Mouse (Mus musculus) embryonic facial prominence, embryonic 15.5 days (tissue): Measurements from ENCODE around the gene Cd151. TPM values are rescaled to one million over a fixed set of nuclear protein-coding genes. Genes with fewer than 3 reads are reported as not detected.
"Not testable (repeated sequence)": the region's sequence is repeated elsewhere in the genome, so short reads cannot be mapped to it uniquely, and the experiment has no call there.

Experiments used
- ATAC-seq: fragments of 200-750 bp; cut with Nextera tagmentation; 2 replicates; pipeline ENCODE4 v1.8.0; 2017; ENCODE audit warnings: low read depth, moderate TSS enrichment; ENCODE audit not compliant: insufficient number of reproducible peaks, low FRiP score, low TSS enrichment
- H3K27ac ChIP-seq: fragments of 300-500 bp; sonication (generic); replicated peaks from 2 replicates; pipeline ENCODE4 v1.5.1; 2015; ENCODE audit warnings: mild to moderate bottlenecking, inconsistent platforms
- H3K27me3 ChIP-seq: fragments of 300-500 bp; sonication (generic); 2 replicates; pipeline ENCODE4 v1.6.1; 2015; ENCODE audit warnings: inconsistent platforms
- H3K36me3 ChIP-seq: fragments of 300-500 bp; sonication (generic); 2 replicates; pipeline ENCODE4 v1.6.1; 2015; ENCODE audit warnings: mild to moderate bottlenecking, inconsistent platforms
- H3K4me1 ChIP-seq: fragments of 300-500 bp; sonication (generic); 2 replicates; pipeline ENCODE4 v1.6.1; 2015; ENCODE audit warnings: inconsistent platforms
- H3K4me2 ChIP-seq: fragments of 300-500 bp; sonication (generic); replicated peaks from 2 replicates; pipeline ENCODE4 v1.6.1; 2015; ENCODE audit warnings: mild to moderate bottlenecking, inconsistent platforms
- H3K4me3 ChIP-seq: fragments of 300-500 bp; sonication (generic); replicated peaks from 2 replicates; pipeline ENCODE4 v1.5.1; 2015; ENCODE audit warnings: mild to moderate bottlenecking, inconsistent platforms
- H3K9ac ChIP-seq: fragments of 300-500 bp; sonication (generic); 2 replicates; pipeline ENCODE4 v1.6.1; 2015; ENCODE audit warnings: inconsistent platforms
- H3K9me3 ChIP-seq: fragments of 300-500 bp; sonication (generic); replicated peaks from 2 replicates; pipeline ENCODE4 v1.6.1; 2016; ENCODE audit warnings: inconsistent platforms
- WGBS: fragments of 180-500 bp; shearing (Covaris S2); methylation state at CpG from one replicate; pipeline ENCODE4 v1.1.7; 2015; 5-methylcytosine and 5-hydroxymethylcytosine counted together
- polyA plus RNA-seq: library from polyadenylated mRNA; unstranded; fragments of >200 nt; fragmentation: Nextera tagmentation; extraction: Ambion mirVana; gene quantifications from 2 replicates; pipeline ENCODE4 v1.2.1, GENCODE M21; 2015

Gene Cd151
- polyA plus RNA-seq, 1 experiment from 2014 or later = 26.5 TPM

DNA sequence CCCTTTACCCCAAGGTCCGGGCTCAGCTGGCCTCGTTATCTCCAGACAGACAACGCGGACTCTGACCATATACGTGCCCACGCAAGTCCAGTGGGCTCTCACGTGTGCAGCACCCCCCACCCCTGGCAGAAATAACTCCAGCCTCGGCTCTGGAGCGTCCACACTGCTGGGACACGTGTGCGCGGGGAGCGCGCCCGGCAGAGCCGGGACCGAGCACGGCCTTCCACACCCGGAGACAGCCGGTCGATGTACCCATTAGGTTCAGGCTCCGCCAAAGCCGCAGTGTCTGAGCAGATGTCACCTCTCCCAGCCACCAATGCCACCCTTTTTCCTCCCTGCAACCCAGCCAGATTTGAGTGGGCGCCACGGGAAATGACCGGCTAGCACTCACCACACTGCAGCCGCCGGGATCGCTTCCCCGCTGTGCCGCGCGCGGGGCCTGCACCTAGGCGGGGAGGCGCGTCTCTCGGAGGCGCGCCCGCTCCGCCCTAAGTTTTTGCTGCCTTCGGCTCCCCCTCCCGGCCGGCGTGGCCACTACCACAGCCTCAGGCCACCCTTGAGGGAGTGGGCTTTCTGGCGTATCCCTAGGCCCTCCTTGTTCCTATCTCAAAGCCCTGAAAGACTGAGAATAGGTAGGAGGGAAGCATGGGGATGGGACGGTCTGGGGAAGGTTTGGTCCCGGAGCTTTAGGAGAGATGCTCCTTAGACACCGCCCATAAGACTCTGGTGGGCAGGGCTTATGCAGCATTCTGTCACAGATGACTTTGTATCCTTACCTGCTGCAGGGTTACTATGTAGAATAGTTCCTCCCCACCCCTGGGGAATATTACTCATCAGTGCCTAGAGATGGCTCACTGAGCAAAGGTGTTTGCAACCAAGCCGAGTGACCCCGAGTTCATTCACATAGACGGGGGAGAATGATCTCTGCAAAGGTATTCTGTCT, 29.7 kb upstream of the Cd151 start, which contains the start of gene Slc25a22:
TSS of gene Slc25a22 (minus strand) at position 715 of the 943 bp plus-strand sequence.
- 5% methylated on average over 53 of the region's 53 CpGs for WGBS
- H3K9me3 ChIP-seq = no peaks in the 10 kb centered on the region

GRCm38 (mm10) chr7:141438201-141438968, 28.8 kb upstream of the Cd151 start:
- Histone ChIP-seq H3K27me3 (no peaks in the 10 kb centered on the region), H3K27ac (no peak overlapping the region), H3K4me3 (no peak overlapping the region), H3K9ac (no peak overlapping the region), H3K4me2 (no peak overlapping the region), H3K36me3 (peaks cover 26% of the 10 kb centered on the region), H3K4me1 (peaks cover 71% of the 10 kb centered on the region), H3K9me3 (no peaks in the 10 kb centered on the region)
- no peak for ATAC-seq
- 90% methylated on average over 12 of the region's 12 CpGs for WGBS

More for the DNA sequence above, 29.7 kb upstream of the Cd151 start, which contains the start of gene Slc25a22:
- peak within 1 kb of the TSS; percentile 88 for H3K4me2 ChIP-seq
- H3K4me1 ChIP-seq = peaks cover 63% of the 10 kb centered on the region
- peaks cover 35% of the 10 kb centered on the region for H3K36me3 ChIP-seq
- peak within 1 kb of the TSS; percentile 53 for H3K27ac ChIP-seq
- H3K27me3 ChIP-seq = no peaks in the 10 kb centered on the region
- peak within 1 kb of the TSS; percentile 49 for H3K9ac ChIP-seq
- ATAC-seq = peak; percentile 75
- H3K4me3 ChIP-seq = peak within 1 kb of the TSS; percentile 68

DNA sequence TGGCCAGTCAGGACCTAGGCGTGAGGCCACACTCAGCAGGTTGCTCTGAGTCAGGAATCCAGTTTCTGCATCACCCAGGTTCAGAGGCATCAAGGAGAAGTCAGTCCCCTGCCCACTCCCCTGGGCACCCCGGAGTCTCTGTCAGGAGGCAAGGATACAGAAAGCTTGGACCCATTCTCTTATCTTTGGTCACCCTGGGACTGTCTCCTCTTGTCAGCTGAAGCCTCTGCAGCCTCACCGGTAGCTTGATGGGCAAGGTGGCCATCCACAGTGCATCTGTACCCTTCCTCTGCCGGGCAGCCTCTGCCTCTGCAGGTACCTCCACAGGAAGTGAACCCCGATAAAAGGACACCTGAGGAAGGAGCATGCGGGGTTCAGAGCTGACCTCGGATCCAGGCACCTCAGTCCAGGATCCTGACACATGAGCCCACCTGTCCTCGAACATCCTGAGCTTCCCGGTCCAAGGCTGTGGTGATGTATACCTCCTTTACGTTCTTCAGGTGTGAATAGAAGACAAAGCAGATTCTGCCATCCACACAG, 28.0 kb upstream of the Cd151 start:
- no peak for ATAC-seq
- H3K9ac ChIP-seq = no peak overlapping the region
- no peaks in the 10 kb centered on the region for H3K9me3 ChIP-seq
- H3K36me3 ChIP-seq = peaks cover 23% of the 10 kb centered on the region
- H3K4me3 ChIP-seq = no peak overlapping the region
- H3K27me3 ChIP-seq = no peaks in the 10 kb centered on the region
- H3K4me2 ChIP-seq = no peak overlapping the region
- WGBS = 93% methylated on average over 10 of the region's 10 CpGs
- H3K4me1 ChIP-seq = peaks cover 71% of the 10 kb centered on the region
- no peak overlapping the region for H3K27ac ChIP-seq

DNA sequence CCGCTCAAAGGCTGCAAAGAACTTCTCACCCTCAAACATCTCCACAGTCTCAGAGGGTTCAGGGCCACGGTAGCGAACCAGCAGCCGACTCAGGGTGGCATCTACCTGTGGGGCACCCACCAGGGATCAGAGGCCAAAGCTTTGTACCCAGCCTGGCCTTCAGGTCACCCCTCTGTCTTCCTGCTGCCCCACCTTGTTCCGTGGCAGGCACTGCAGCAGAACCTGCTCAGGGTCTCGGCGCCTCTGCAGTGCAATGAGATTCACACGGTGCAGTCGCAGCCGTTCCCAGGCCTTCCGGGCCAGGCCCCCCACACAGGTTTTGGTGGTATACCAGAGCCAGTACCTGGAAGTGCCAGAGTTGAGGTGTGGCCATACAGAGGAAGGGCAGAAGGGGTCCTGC, 27.4 kb upstream of the Cd151 start:
- no peak for ATAC-seq
- Histone ChIP-seq H3K4me3 (no peak overlapping the region), H3K4me1 (peaks cover 68% of the 10 kb centered on the region), H3K9ac (no peak overlapping the region), H3K27ac (no peak overlapping the region), H3K27me3 (no peaks in the 10 kb centered on the region), H3K9me3 (no peaks in the 10 kb centered on the region), H3K36me3 (peaks cover 23% of the 10 kb centered on the region), H3K4me2 (no peak overlapping the region)
- 94% methylated on average over 11 of the region's 11 CpGs for WGBS

GRCm38 (mm10) chr7:141440613-141441012, 26.6 kb upstream of the Cd151 start:
- no peak for ATAC-seq
- WGBS = 25% methylated on average over 6 of the region's 6 CpGs
- H3K4me1 ChIP-seq = peaks cover 61% of the 10 kb centered on the region
- peaks cover 23% of the 10 kb centered on the region for H3K36me3 ChIP-seq
- H3K9ac ChIP-seq = no peak overlapping the region
- no peaks in the 10 kb centered on the region for H3K9me3 ChIP-seq
- H3K27ac ChIP-seq = no peak overlapping the region
- H3K4me2 ChIP-seq = no peak overlapping the region
- H3K27me3 ChIP-seq = no peaks in the 10 kb centered on the region
- H3K4me3 ChIP-seq = no peak overlapping the region

GRCm38 (mm10) chr7:141441460-141441859, 25.7 kb upstream of the Cd151 start:
- peaks cover 23% of the 10 kb centered on the region for H3K36me3 ChIP-seq
- 89% methylated on average over 9 of the region's 9 CpGs for WGBS
- no peak overlapping the region for H3K27ac ChIP-seq
- no peak for ATAC-seq
- no peaks in the 10 kb centered on the region for H3K9me3 ChIP-seq
- H3K9ac ChIP-seq = 0 out of 2 replicates have a peak overlapping the region, but pooled peaks have one; percentile 1
- no peak overlapping the region for H3K4me2 ChIP-seq
- no peak overlapping the region for H3K4me3 ChIP-seq
- no peaks in the 10 kb centered on the region for H3K27me3 ChIP-seq
- peaks cover 55% of the 10 kb centered on the region for H3K4me1 ChIP-seq

- ATAC-seq = no peak
- H3K9me3 ChIP-seq = no peaks in the 10 kb centered on the region
- H3K4me2 ChIP-seq = peak overlapping the region; percentile 84
- no peaks in the 10 kb centered on the region for H3K27me3 ChIP-seq
- WGBS = 88% methylated on average over 13 of the region's 13 CpGs
- H3K4me3 ChIP-seq = peak overlapping the region; percentile 52; the same call in 1 of the 2 replicates
- H3K9ac ChIP-seq = no peak overlapping the region
- H3K27ac ChIP-seq = no peak overlapping the region
- peaks cover 23% of the 10 kb centered on the region for H3K36me3 ChIP-seq
- H3K4me1 ChIP-seq = peaks cover 51% of the 10 kb centered on the region
Measured at GRCm38 (mm10) chr7:141442199-141442598, 25.0 kb upstream of the Cd151 start.

- Histone ChIP-seq H3K4me1 (peaks cover 43% of the 10 kb centered on the region), H3K4me2 (peak overlapping the region; percentile 84), H3K9me3 (no peaks in the 10 kb centered on the region), H3K27ac (peak overlapping the region; percentile 58; the same call in 1 of the 2 replicates), H3K4me3 (peak overlapping the region; percentile 52), H3K9ac (peak overlapping the region; percentile 51), H3K27me3 (no peaks in the 10 kb centered on the region), H3K36me3 (peaks cover 23% of the 10 kb centered on the region)
- 15% methylated on average over 12 of the region's 12 CpGs for WGBS
- no peak for ATAC-seq
Measured at GRCm38 (mm10) chr7:141443081-141443821, 23.9 kb upstream of the Cd151 start.

DNA sequence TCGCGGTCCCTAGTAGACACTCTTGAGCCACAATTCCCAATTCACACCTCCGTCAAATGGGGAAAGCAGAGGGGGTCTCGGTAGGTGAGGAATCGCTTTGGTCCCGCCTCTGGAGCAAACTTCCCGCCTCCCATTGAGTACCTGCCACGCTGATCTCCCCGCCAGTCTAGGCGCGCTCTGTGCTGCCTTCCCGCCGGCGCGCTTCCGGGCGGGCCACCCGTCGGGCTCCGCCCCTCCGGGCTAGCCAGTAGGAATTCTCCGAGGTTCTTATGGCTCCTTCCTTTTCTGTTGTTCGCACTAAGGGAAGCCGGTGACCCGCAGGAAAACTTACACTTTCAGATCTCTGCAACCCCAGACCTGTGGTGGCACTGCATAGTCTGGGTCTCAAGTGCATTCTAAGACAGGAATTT, 23.4 kb upstream of the Cd151 start, which contains the start of gene Pidd1:
TSS of gene Pidd1 (minus strand) at position 198 of the 410 bp plus-strand sequence.
- peak within 1 kb of the TSS; percentile 51 for H3K9ac ChIP-seq
- peak within 1 kb of the TSS; percentile 58 for H3K27ac ChIP-seq
- H3K4me2 ChIP-seq = peak within 1 kb of the TSS; percentile 84
- 0 out of 2 replicates have a peak, but pooled peaks have one; percentile 63 for ATAC-seq
- H3K4me3 ChIP-seq = peak within 1 kb of the TSS; percentile 52
- WGBS = under 1% methylated on average over 25 of the region's 25 CpGs
- no peaks in the 10 kb centered on the region for H3K27me3 ChIP-seq
- peaks cover 26% of the 10 kb centered on the region for H3K36me3 ChIP-seq
- no peaks in the 10 kb centered on the region for H3K9me3 ChIP-seq
- peaks cover 49% of the 10 kb centered on the region for H3K4me1 ChIP-seq

- not testable (repeated sequence) for H3K4me3 ChIP-seq, H3K9me3 ChIP-seq, H3K27ac ChIP-seq, H3K9ac ChIP-seq, H3K4me2 ChIP-seq, H3K27me3 ChIP-seq, ATAC-seq
- 79% methylated on average over 3 of the region's 3 CpGs for WGBS
- Histone ChIP-seq H3K36me3 (peaks cover 31% of the 10 kb centered on the region), H3K4me1 (peaks cover 42% of the 10 kb centered on the region)
Measured at GRCm38 (mm10) chr7:141446374-141446773, 20.8 kb upstream of the Cd151 start.
